Mouse (Mus musculus): ENCODE measurements around the gene Tmem135. TPM values are rescaled to one million over a fixed set of nuclear protein-coding genes. Genes with fewer than 3 reads are reported as not detected.
A peak's percentile ranks its signal among the peaks of the same experiment; 100 is the strongest.

Gene Tmem135
- polyA plus RNA-seq, 1 experiment from 2014 or later, result 42.4 TPM

DNA sequence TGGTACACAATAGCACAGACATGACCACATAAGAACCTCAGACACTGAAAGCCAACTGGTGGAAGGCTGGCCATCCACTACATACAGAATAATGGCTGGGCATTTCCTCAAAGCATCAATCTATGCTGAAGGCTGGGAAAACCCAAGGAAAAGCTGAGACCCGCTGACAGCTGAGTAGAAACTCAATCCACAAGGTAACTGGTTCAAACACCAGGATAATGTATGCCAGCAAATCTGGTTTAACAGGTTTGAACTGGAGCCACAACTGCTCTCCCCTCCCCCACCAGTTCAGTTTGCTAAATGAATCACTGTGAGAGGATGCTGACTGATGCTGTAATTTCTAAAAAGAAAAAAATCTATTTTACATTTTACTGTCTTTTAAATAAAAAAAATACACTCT, 222.7 kb downstream of the Tmem135 start:
- no peak overlapping the region for H3K4me3 ChIP-seq (replicated peaks)
- WGBS, result 48% methylated on average over 1 of the region's 1 CpGs
- ATAC-seq, result no peak
- H3K4me1 ChIP-seq (replicated peaks), result 0 out of 2 replicates have a peak, but pooled peaks cover 5% of the 10 kb centered on the region
- H3K36me3 ChIP-seq, result no peaks in the 10 kb centered on the region
- H3K9ac ChIP-seq, result no peak overlapping the region
- no peaks in the 10 kb centered on the region for H3K27me3 ChIP-seq (replicated peaks)
- H3K9me3 ChIP-seq, result no peaks in the 10 kb centered on the region
- H3K4me2 ChIP-seq (replicated peaks), result no peak overlapping the region
- H3K27ac ChIP-seq, result no peak overlapping the region

DNA sequence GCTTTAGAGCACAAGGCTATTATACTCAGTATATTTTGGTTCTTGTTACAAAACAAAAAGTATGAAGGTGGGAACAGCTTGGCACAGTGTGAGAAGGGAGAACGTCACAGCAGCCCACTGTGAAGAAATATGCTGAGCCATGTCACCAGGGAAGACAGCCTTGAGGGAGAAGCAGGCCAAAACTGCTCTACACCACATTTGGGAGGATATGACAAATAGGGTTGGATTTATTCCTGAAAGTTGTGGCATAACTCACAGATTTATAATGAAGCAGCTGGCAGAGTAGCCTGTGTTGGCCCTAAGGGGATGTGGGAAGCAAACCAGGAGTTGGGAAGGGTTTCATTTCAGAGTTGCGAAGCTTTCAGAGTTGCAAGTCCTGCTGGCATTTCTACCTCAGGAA, 225.4 kb downstream of the Tmem135 start:
- WGBS, result 67% methylated on average over 2 of the region's 2 CpGs
- Histone ChIP-seq H3K4me2 (replicated peaks) (no peak overlapping the region), H3K9me3 (no peaks in the 10 kb centered on the region), H3K4me1 (replicated peaks) (peaks cover under 1% of the 10 kb centered on the region; the same call in 1 of the 2 replicates), H3K4me3 (replicated peaks) (no peak overlapping the region), H3K9ac (no peak overlapping the region), H3K27me3 (replicated peaks) (no peaks in the 10 kb centered on the region), H3K36me3 (no peaks in the 10 kb centered on the region), H3K27ac (no peak overlapping the region)
- no peak for ATAC-seq

- ATAC-seq, result no peak
- Histone ChIP-seq H3K4me1 (replicated peaks) (no peaks in the 10 kb centered on the region; the same call in 1 of the 2 replicates), H3K36me3 (no peaks in the 10 kb centered on the region), H3K9me3 (no peaks in the 10 kb centered on the region), H3K9ac (no peak overlapping the region), H3K4me2 (replicated peaks) (no peak overlapping the region), H3K27ac (no peak overlapping the region), H3K4me3 (replicated peaks) (no peak overlapping the region), H3K27me3 (replicated peaks) (no peaks in the 10 kb centered on the region)
Measured at GRCm38 (mm10) chr7:89177926-89178325, 226.1 kb downstream of the Tmem135 start.

DNA sequence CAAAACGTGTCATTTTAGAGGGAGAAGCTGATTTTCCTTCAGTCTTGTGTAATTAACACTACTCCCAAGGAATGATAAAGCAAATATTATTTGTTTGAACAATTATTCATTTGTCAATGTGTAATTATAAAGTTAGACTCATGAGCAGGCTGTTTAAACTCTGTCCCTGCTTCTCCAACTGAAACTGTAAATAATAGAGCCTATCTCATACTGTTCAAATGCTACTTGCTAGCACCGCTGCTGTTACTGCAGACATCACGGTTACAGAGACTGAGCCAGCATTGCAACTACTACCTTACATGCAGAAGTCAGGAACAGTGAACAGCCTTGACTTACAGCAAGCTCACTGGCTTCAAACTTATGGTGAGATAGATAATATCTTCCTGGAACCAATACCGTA, 229.6 kb downstream of the Tmem135 start:
- H3K36me3 ChIP-seq, result no peaks in the 10 kb centered on the region
- no peak overlapping the region for H3K9ac ChIP-seq
- 70% methylated on average over 4 of the region's 4 CpGs for WGBS
- H3K9me3 ChIP-seq, result no peaks in the 10 kb centered on the region
- H3K4me3 ChIP-seq (replicated peaks), result no peak overlapping the region
- H3K4me2 ChIP-seq (replicated peaks), result no peak overlapping the region
- no peak for ATAC-seq
- H3K27me3 ChIP-seq (replicated peaks), result no peaks in the 10 kb centered on the region
- no peaks in the 10 kb centered on the region; the same call in 1 of the 2 replicates for H3K4me1 ChIP-seq (replicated peaks)
- H3K27ac ChIP-seq, result no peak overlapping the region

DNA sequence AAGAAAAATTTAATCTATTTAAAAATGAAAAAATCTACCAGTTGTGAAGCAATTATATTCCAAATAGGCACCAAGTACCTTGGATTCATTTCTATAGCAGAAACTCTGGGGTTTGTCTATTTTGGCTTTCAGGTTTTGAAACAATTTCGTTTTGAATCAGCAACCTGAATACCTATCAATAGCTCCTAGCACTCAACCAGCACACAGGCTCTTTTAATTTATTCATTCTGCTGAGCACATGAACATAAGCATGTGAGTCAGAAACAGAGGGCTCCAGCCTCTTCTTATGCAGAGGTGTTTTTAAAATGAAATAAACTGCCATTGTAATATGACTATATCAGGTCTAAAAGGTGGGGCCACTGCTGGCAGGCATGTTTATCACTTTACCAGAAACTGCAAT, 231.0 kb downstream of the Tmem135 start:
- no peaks in the 10 kb centered on the region; the same call in 1 of the 2 replicates for H3K4me1 ChIP-seq (replicated peaks)
- WGBS, result 72% methylated on average over 1 of the region's 1 CpGs
- H3K9me3 ChIP-seq, result no peaks in the 10 kb centered on the region
- no peaks in the 10 kb centered on the region for H3K27me3 ChIP-seq (replicated peaks)
- H3K4me3 ChIP-seq (replicated peaks), result no peak overlapping the region
- H3K27ac ChIP-seq, result no peak overlapping the region
- no peak overlapping the region for H3K4me2 ChIP-seq (replicated peaks)
- no peak for ATAC-seq
- no peak overlapping the region for H3K9ac ChIP-seq
- H3K36me3 ChIP-seq, result no peaks in the 10 kb centered on the region

- Histone ChIP-seq H3K4me3 (replicated peaks) (no peak overlapping the region), H3K36me3 (no peaks in the 10 kb centered on the region), H3K9me3 (no peaks in the 10 kb centered on the region), H3K9ac (no peak overlapping the region), H3K27ac (no peak overlapping the region), H3K27me3 (replicated peaks) (no peaks in the 10 kb centered on the region), H3K4me1 (replicated peaks) (no peaks in the 10 kb centered on the region; the same call in 1 of the 2 replicates), H3K4me2 (replicated peaks) (no peak overlapping the region)
- 88% methylated on average over 4 of the region's 4 CpGs for WGBS
- no peak for ATAC-seq
Measured at GRCm38 (mm10) chr7:89171790-89172467, 232.1 kb downstream of the Tmem135 start.

DNA sequence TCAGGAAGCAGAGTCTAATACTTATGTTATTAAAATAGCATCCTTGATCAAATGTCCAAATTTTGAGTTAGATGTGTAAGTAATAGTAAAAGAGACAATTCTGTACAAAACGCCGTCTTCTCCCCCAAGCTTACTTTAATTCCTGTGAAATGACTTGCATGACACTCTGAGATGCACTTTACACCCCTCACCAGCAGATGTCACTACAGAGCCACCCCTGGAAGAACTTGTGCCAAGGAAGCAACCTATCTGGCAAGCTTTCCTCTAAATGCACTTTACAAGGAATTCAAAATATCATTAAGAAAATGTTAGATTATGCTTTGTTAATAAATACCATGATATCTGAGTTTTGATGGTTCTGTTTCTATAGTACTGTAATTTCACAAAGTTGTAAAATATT, 235.4 kb downstream of the Tmem135 start:
- 17% methylated on average over 2 of the region's 2 CpGs for WGBS
- H3K9me3 ChIP-seq, result no peaks in the 10 kb centered on the region
- H3K9ac ChIP-seq, result no peak overlapping the region
- H3K36me3 ChIP-seq, result no peaks in the 10 kb centered on the region
- no peaks in the 10 kb centered on the region for H3K27me3 ChIP-seq (replicated peaks)
- H3K27ac ChIP-seq, result no peak overlapping the region
- no peak overlapping the region for H3K4me2 ChIP-seq (replicated peaks)
- H3K4me1 ChIP-seq (replicated peaks), result no peaks in the 10 kb centered on the region
- H3K4me3 ChIP-seq (replicated peaks), result no peak overlapping the region
- ATAC-seq, result peak; percentile 25; the same call in 1 of the 2 replicates

DNA sequence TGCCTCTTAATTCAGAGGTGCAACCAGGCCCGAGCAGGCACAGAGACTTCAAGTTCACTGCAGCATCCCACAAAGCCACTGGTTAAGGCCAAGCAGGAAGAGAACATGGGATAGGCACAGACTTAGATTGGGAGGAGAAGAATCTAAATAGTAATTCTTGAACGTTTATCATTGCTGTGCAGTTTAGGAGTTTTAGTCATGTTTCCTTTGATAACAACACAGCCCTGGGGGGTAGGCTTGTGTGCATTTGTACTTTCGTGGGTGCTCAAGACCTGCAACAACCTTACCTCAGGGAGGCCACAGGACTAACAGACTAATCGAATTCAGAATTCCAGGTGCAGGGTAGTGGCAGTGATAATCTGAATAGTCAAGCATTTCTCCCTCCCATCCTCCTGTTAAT, 238.5 kb downstream of the Tmem135 start:
- Histone ChIP-seq H3K4me3 (replicated peaks) (no peak overlapping the region), H3K9ac (no peak overlapping the region), H3K4me2 (replicated peaks) (no peak overlapping the region), H3K27ac (no peak overlapping the region), H3K9me3 (no peaks in the 10 kb centered on the region), H3K36me3 (no peaks in the 10 kb centered on the region), H3K27me3 (replicated peaks) (no peaks in the 10 kb centered on the region), H3K4me1 (replicated peaks) (no peaks in the 10 kb centered on the region)
- 84% methylated on average over 4 of the region's 4 CpGs for WGBS
- ATAC-seq, result no peak

- WGBS, result 72% methylated on average over 6 of the region's 6 CpGs
- H3K4me2 ChIP-seq (replicated peaks), result no peak overlapping the region
- H3K36me3 ChIP-seq, result no peaks in the 10 kb centered on the region
- H3K9ac ChIP-seq, result no peak overlapping the region
- peak; percentile 59; the same call in 1 of the 2 replicates for ATAC-seq
- H3K4me3 ChIP-seq (replicated peaks), result no peak overlapping the region
- no peaks in the 10 kb centered on the region for H3K4me1 ChIP-seq (replicated peaks)
- H3K27me3 ChIP-seq (replicated peaks), result no peaks in the 10 kb centered on the region
- H3K27ac ChIP-seq, result no peak overlapping the region
- H3K9me3 ChIP-seq, result no peaks in the 10 kb centered on the region
Measured at GRCm38 (mm10) chr7:89161610-89162378, 242.2 kb downstream of the Tmem135 start.

GRCm38 (mm10) chr7:89157356-89157755, 246.7 kb downstream of the Tmem135 start:
- no peak overlapping the region for H3K27ac ChIP-seq
- H3K4me2 ChIP-seq (replicated peaks), result no peak overlapping the region
- ATAC-seq, result peak; percentile 50
- H3K4me1 ChIP-seq (replicated peaks), result no peaks in the 10 kb centered on the region
- no peaks in the 10 kb centered on the region for H3K27me3 ChIP-seq (replicated peaks)
- H3K36me3 ChIP-seq, result no peaks in the 10 kb centered on the region
- no peak overlapping the region for H3K9ac ChIP-seq
- H3K9me3 ChIP-seq, result no peaks in the 10 kb centered on the region
- no peak overlapping the region for H3K4me3 ChIP-seq (replicated peaks)
- WGBS, result 77% methylated on average over 8 of the region's 8 CpGs

DNA sequence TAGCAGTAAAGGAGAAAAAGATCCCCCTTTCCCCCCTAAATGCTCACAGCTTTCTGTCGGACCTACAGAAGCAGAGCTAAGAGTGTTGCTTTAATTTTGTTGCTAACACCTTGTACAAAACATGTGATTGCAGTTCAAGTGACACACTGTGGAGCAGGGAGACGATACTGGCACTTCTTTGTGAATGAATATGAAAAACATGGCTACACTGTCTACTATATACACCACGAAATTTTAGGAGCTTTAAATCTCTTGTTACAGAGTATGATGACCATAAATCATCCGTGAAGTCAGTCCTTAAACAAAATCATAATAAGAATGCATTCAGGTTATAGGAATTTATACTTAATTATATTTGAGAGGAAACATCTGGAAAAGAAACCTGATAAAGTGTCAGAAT, 247.4 kb downstream of the Tmem135 start:
- no peak overlapping the region for H3K27ac ChIP-seq
- H3K27me3 ChIP-seq (replicated peaks), result no peaks in the 10 kb centered on the region
- WGBS, result 64% methylated on average over 4 of the region's 4 CpGs
- no peaks in the 10 kb centered on the region for H3K4me1 ChIP-seq (replicated peaks)
- ATAC-seq, result no peak
- no peaks in the 10 kb centered on the region for H3K36me3 ChIP-seq
- H3K4me2 ChIP-seq (replicated peaks), result no peak overlapping the region
- no peak overlapping the region for H3K9ac ChIP-seq
- H3K4me3 ChIP-seq (replicated peaks), result no peak overlapping the region
- H3K9me3 ChIP-seq, result no peaks in the 10 kb centered on the region

DNA sequence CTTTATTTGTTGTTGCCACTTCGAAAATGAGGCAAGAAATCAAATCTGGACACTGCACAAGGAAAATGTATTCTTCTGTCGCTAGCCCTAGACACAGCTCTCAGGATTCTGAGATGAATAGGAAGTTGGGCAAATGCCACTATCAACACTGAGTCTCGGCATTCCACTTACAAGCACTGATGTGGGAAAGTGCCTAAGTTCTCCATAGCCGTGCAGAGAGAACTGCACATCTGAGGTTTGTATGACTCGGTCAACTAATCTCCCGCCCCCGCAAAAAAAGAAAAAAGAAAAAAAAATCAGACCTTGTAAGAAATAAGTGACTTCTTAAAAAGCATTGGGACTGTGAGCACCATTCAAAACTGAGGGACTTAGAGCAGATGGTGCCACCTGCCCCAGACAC, 248.3 kb downstream of the Tmem135 start:
- no peak for ATAC-seq
- Histone ChIP-seq H3K27ac (no peak overlapping the region), H3K27me3 (replicated peaks) (no peaks in the 10 kb centered on the region), H3K4me1 (replicated peaks) (no peaks in the 10 kb centered on the region), H3K9ac (no peak overlapping the region), H3K9me3 (no peaks in the 10 kb centered on the region), H3K4me3 (replicated peaks) (no peak overlapping the region), H3K4me2 (replicated peaks) (no peak overlapping the region), H3K36me3 (no peaks in the 10 kb centered on the region; the same call in 1 of the 2 replicates)
- WGBS, result 71% methylated on average over 7 of the region's 7 CpGs

- Histone ChIP-seq H3K36me3 (no peaks in the 10 kb centered on the region; the same call in 1 of the 2 replicates), H3K4me2 (replicated peaks) (no peak overlapping the region), H3K27me3 (replicated peaks) (no peaks in the 10 kb centered on the region), H3K4me3 (replicated peaks) (no peak overlapping the region), H3K27ac (no peak overlapping the region), H3K9me3 (no peaks in the 10 kb centered on the region), H3K4me1 (replicated peaks) (no peaks in the 10 kb centered on the region), H3K9ac (no peak overlapping the region)
- WGBS, result 73% methylated on average over 6 of the region's 6 CpGs
- no peak for ATAC-seq
Measured at GRCm38 (mm10) chr7:89155223-89155622, 248.8 kb downstream of the Tmem135 start.
